Mouse (Mus musculus) duodenum, adult 2 months (tissue): Measurements from ENCODE around the gene Mcub. TPM values are rescaled to one million over a fixed set of nuclear protein-coding genes. Genes with fewer than 3 reads are reported as not detected.

Source experiments
- polyA plus RNA-seq: library from polyadenylated mRNA; depleted of rRNA; stranded (reverse); fragments of >200 nt; gene quantifications from 2 replicates; pipeline ENCODE4 v1.2.3, GENCODE M21; 2012; ENCODE audit warnings: low replicate concordance; rRNA removed

The Mcub gene
- polyA plus RNA-seq = 1.1 and 2.0 TPM in 2 replicates

GRCm38 (mm10) chr3:129969432-129970395 lies at the start of gene Mcub:
Gene Mcub, minus strand, starts transcription at chr3:129970206.

GRCm38 (mm10) chr3:129901271-129901809 lies 68.7 kb downstream of the Mcub start, which contains the start of gene Casp6:
Gene Casp6, plus strand, starts transcription at chr3:129901425.

GRCm38 (mm10) chr3:129878405-129879021 lies 91.5 kb downstream of the Mcub start, which contains the start of gene Pla2g12a:
Gene Pla2g12a, plus strand, starts transcription at chr3:129878606.

Other genes starting within 250 kb of the Mcub start
- gene Egf, start 214.9 kb downstream of the Mcub start, polyA plus RNA-seq = 0.17 and 2.8 TPM in 2 replicates
- gene Lrit3, start 166.2 kb downstream of the Mcub start, polyA plus RNA-seq = 0.15 and 0.16 TPM in 2 replicates
- gene Rrh, start 147.6 kb downstream of the Mcub start, polyA plus RNA-seq = not detected in 2 replicates
- gene Gar1, start 138.8 kb downstream of the Mcub start, polyA plus RNA-seq = 6.9 and 12.4 TPM in 2 replicates
- gene Cfi, start 134.3 kb downstream of the Mcub start, polyA plus RNA-seq = 2.3 and 9.1 TPM in 2 replicates
- 45.3 and 45.4 TPM in 2 replicates for gene Pla2g12a, start 91.6 kb downstream of the Mcub start, polyA plus RNA-seq
- 163 and 236 TPM in 2 replicates for gene Casp6, start 68.8 kb downstream of the Mcub start, polyA plus RNA-seq
- gene Sec24b, start 91.3 kb upstream of the Mcub start, polyA plus RNA-seq = 24.9 and 44.7 TPM in 2 replicates
- gene Col25a1, start 161.3 kb upstream of the Mcub start, polyA plus RNA-seq = 0.02 TPM in 2 replicates